Mouse (Mus musculus) spleen, postnatal 36 days (tissue): ENCODE data around the gene Ssty2.
"Not testable (repeated sequence)": the region's sequence is repeated elsewhere in the genome, so short reads cannot be mapped to it uniquely, and the experiment has no call there.

Experiments
- DNase-seq, 2 experiments: peaks; one replicate each; pipeline ENCODE4 v3.0.0; 2022; ENCODE audit warnings: low spot score in 2 of 2, mixed read lengths in 1 of 2

The Ssty2 gene

DNA sequence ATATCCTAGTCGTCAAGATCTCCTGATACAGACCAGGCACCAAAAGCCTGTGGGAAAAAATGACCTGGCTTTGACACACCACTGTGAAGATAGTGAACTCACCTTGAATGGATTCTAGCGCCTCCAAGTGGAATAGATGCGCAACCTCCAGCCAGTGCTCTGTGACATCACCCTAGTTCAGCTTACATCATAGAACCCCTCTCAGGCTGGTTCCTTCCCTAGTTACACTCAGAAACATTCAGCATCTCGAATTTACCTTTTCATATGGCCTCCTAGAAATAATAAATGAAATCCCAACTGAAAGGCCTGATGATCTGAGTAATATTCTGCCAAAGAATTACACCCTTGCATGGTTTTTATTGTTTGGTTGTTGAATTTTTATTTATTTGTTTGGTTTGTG lies at the start of gene Ssty2:
Gene Ssty2, minus strand, starts transcription at position 101 of the 400 bp plus-strand sequence.
- DNase-seq: not testable (repeated sequence)
